Mouse (Mus musculus) liver, embryonic 15.5 days (tissue): ENCODE data around the gene Sephs1. TPM values are rescaled to one million over a fixed set of nuclear protein-coding genes. Genes with fewer than 3 reads are reported as not detected.

Experiments
- ATAC-seq: fragments of 200-750 bp; cut with Nextera tagmentation; 2 replicates; pipeline ENCODE4 v1.8.0; 2017; ENCODE audit warnings: moderate number of reproducible peaks, mild to moderate bottlenecking, moderate library complexity; ENCODE audit not compliant: insufficient read depth
- H3K27ac ChIP-seq: fragments of 300-500 bp; sonication (generic); replicated peaks from 2 replicates; pipeline ENCODE4 v1.5.1; 2015; ENCODE audit warnings: mild to moderate bottlenecking, inconsistent platforms
- H3K27me3 ChIP-seq: fragments of 300-500 bp; sonication (generic); 2 replicates; pipeline ENCODE4 v1.6.1; 2015; ENCODE audit warnings: mild to moderate bottlenecking, inconsistent platforms
- H3K36me3 ChIP-seq: fragments of 300-500 bp; sonication (generic); replicated peaks from 2 replicates; pipeline ENCODE4 v1.6.1; 2015; ENCODE audit warnings: moderate library complexity, mild to moderate bottlenecking, inconsistent platforms
- H3K4me1 ChIP-seq: fragments of 300-500 bp; sonication (generic); replicated peaks from 2 replicates; pipeline ENCODE4 v1.6.1; 2015; ENCODE audit warnings: inconsistent platforms
- H3K4me2 ChIP-seq: fragments of 300-500 bp; sonication (generic); 2 replicates; pipeline ENCODE4 v1.6.1; 2015; ENCODE audit warnings: moderate library complexity, mild to moderate bottlenecking, inconsistent platforms
- H3K4me3 ChIP-seq: fragments of 300-500 bp; sonication (generic); replicated peaks from 2 replicates; pipeline ENCODE4 v1.5.1; 2015; ENCODE audit warnings: mild to moderate bottlenecking, inconsistent platforms
- H3K9ac ChIP-seq: fragments of 300-500 bp; sonication (generic); 2 replicates; pipeline ENCODE4 v1.6.1; 2015; ENCODE audit warnings: moderate library complexity, mild to moderate bottlenecking, inconsistent platforms
- H3K9me3 ChIP-seq: fragments of 300-500 bp; sonication (generic); replicated peaks from 2 replicates; pipeline ENCODE4 v1.6.1; 2016; ENCODE audit warnings: inconsistent platforms
- WGBS: fragments of 180-500 bp; shearing (Covaris S2); methylation state at CpG from one replicate; pipeline ENCODE4 v1.1.7; 2015; ENCODE audit warnings: mixed read lengths; ENCODE audit not compliant: insufficient replicate concordance; 5-methylcytosine and 5-hydroxymethylcytosine counted together
- polyA plus RNA-seq: library from polyadenylated mRNA; unstranded; fragments of >200 nt; fragmentation: Nextera tagmentation; extraction: Ambion mirVana; gene quantifications from 2 replicates; pipeline ENCODE4 v1.2.1, GENCODE M21; 2015

Sephs1 gene
- polyA plus RNA-seq, 1 experiment from 2014 or later, result 25.9 TPM

DNA sequence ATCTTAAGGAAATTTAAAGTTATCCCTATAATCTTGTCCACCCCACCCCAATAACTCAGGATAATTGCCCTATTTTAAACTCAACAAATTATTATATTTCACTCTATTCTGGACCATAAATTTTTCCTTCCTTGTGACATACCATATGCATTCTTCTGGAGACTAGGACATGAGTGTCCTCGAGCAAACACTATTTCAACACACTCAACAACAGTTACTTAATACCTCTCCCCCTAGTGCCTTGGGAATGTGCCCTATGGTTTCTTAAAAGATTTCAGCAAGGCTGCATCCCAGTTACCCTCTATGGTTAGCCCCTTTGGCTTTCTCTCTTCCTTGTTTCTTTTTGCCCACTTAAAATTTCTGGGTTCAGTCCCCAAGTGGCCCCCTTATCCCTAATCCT lies 6.3 kb upstream of the Sephs1 start:
- no peaks in the 10 kb centered on the region for H3K4me1 ChIP-seq
- no peaks in the 10 kb centered on the region for H3K36me3 ChIP-seq
- no peak overlapping the region for H3K27ac ChIP-seq
- WGBS, result 26% methylated on average over 1 of the region's 1 CpGs
- ATAC-seq, result no peak
- no peak overlapping the region for H3K4me3 ChIP-seq
- H3K27me3 ChIP-seq, result peaks cover 27% of the 10 kb centered on the region; the same call in 1 of the 2 replicates
- no peaks in the 10 kb centered on the region for H3K9me3 ChIP-seq
- H3K9ac ChIP-seq, result no peak overlapping the region
- H3K4me2 ChIP-seq, result no peak overlapping the region

- no peak for ATAC-seq
- Histone ChIP-seq H3K27me3 (peaks cover 31% of the 10 kb centered on the region; the same call in 1 of the 2 replicates), H3K27ac (no peak overlapping the region), H3K9me3 (no peaks in the 10 kb centered on the region), H3K4me3 (no peak overlapping the region), H3K4me1 (peaks cover 9% of the 10 kb centered on the region), H3K36me3 (no peaks in the 10 kb centered on the region), H3K9ac (no peak overlapping the region), H3K4me2 (no peak overlapping the region)
- WGBS, result 40% methylated on average over 3 of the region's 3 CpGs
These were observed 5.2 kb upstream of the Sephs1 start for GRCm38 (mm10) chr2:4876131-4876530.

DNA sequence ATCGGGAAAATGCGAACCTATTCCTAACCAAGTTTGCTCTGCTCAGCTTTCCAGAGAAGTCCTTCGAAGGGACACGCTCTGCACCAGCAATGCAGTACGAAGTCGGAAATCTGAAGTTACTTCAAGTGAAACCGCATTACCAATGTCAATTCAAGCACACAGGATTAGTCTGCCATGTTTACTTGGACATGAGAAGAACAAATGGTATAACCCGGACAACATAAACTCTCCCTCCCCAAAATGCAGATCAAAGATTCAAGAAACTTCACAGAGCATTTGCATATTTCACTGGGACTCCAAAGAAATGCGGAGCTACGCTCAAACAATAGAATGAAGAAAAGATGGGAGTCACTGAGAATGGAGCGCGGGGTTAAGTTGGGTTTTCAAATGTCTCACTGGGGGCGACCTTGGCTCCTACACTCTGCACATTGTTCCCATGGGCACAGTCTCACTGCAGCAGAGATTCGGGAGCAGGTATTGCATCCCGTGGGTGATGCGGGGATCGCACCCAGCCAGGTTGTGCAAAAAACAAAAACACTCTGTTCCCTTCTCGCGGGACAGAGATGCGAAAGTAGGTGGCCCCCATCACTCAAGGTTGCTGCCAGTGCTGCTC lies 521 bp upstream of the Sephs1 start:
- peaks cover 24% of the 10 kb centered on the region; the same call in 1 of the 2 replicates for H3K27me3 ChIP-seq
- no peak for ATAC-seq
- WGBS, result 7% methylated on average over 20 of the region's 20 CpGs
- H3K4me3 ChIP-seq, result peak overlapping the region; percentile 97
- H3K4me2 ChIP-seq, result peak overlapping the region; percentile 92
- peak overlapping the region; percentile 94; the same call in 1 of the 2 replicates for H3K27ac ChIP-seq
- H3K9ac ChIP-seq, result peak overlapping the region; percentile 97
- H3K9me3 ChIP-seq, result no peaks in the 10 kb centered on the region
- H3K4me1 ChIP-seq, result peaks cover 29% of the 10 kb centered on the region
- H3K36me3 ChIP-seq, result peaks cover 17% of the 10 kb centered on the region

DNA sequence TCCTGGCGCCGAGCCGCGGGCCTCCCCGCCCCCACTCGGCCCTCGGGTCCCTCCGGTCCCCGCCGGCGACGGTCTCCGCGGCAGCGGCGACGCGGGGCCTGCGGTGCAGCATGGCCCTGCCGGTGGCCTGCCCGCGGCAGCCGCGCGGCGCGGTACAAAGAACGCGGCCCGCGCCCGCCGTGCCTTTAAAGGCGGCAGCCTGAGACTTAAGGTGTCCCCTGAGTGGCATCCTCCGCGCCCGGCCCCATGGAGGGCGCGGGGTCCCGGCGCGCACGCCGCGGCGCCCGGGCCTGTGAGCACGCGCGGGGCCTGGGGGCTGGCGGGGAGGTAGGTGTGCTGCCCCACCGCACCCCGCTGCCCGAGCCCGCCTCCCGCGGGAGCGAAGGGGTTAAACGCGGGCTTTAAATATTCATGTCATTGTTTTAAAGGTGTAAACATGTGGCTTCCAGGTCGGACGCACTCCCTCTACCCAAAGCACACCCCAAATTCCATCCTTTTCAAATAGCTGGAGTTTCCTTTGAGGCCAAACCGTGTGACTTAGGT lies 956 bp downstream of the Sephs1 start:
- H3K9ac ChIP-seq, result peak overlapping the region; percentile 97
- H3K4me3 ChIP-seq, result peak overlapping the region; percentile 97
- peak overlapping the region; percentile 92 for H3K4me2 ChIP-seq
- WGBS, result under 1% methylated on average over 63 of the region's 63 CpGs
- peaks cover 29% of the 10 kb centered on the region for H3K4me1 ChIP-seq
- H3K27me3 ChIP-seq, result peaks cover 20% of the 10 kb centered on the region; the same call in 1 of the 2 replicates
- peaks cover 32% of the 10 kb centered on the region for H3K36me3 ChIP-seq
- no peaks in the 10 kb centered on the region for H3K9me3 ChIP-seq
- H3K27ac ChIP-seq, result peak overlapping the region; percentile 94
- ATAC-seq, result peak; percentile 55

GRCm38 (mm10) chr2:4883009-4883704 lies 1.8 kb downstream of the Sephs1 start:
- ATAC-seq, result no peak
- Histone ChIP-seq H3K4me1 (peaks cover 29% of the 10 kb centered on the region), H3K4me2 (peak overlapping the region; percentile 92), H3K27ac (peak overlapping the region; percentile 94), H3K4me3 (peak overlapping the region; percentile 97), H3K9me3 (no peaks in the 10 kb centered on the region), H3K9ac (peak overlapping the region; percentile 97), H3K27me3 (peaks cover 15% of the 10 kb centered on the region; the same call in 1 of the 2 replicates), H3K36me3 (peaks cover 40% of the 10 kb centered on the region)
- 2% methylated on average over 18 of the region's 18 CpGs for WGBS

DNA sequence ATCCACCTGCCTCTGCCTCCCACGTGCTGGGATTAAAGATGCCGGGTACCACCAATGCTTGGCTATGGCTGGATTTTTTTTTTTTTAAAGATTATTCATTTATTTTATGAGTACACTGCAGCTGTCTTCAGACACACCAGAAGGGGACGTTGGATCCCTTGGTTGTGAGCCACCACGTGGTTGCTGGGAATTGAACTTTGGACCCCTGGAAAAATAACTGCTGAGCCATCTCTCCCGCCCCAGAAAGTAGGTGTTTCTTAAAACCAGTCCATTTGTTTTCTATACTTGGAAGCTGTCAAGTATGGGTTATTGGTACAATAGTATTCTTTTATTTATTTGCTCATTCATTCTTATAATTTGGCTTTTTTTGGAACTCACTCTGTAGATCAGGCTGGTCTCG lies 5.5 kb downstream of the Sephs1 start:
- no peaks in the 10 kb centered on the region for H3K9me3 ChIP-seq
- H3K4me2 ChIP-seq, result no peak overlapping the region
- no peak for ATAC-seq
- no peak overlapping the region for H3K9ac ChIP-seq
- H3K27me3 ChIP-seq, result no peaks in the 10 kb centered on the region
- peaks cover 75% of the 10 kb centered on the region for H3K36me3 ChIP-seq
- no peak overlapping the region for H3K4me3 ChIP-seq
- no peak overlapping the region for H3K27ac ChIP-seq
- 77% methylated on average over 6 of the region's 6 CpGs for WGBS
- peaks cover 20% of the 10 kb centered on the region for H3K4me1 ChIP-seq

DNA sequence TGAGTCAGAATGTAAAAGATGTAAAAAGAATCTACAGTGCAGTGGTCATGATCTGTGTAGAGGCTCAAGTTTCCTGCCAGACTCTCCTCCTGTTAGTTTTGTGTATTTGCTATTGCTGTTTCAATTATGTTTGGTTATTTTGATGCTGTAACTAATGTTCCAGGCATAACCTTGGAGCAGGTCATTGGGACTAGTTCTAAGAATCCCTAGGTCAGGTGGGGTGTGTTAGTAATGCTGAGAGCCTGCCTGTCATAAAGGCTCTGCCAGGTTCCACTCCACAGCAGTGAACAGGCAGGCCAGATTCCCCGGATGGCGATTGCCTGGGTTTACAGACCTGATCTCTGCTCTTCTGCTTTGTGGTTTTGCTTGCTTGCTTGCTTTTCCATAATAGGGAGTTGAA lies 14.2 kb downstream of the Sephs1 start:
- Histone ChIP-seq H3K27ac (no peak overlapping the region), H3K4me3 (no peak overlapping the region), H3K9ac (no peak overlapping the region), H3K4me1 (no peaks in the 10 kb centered on the region), H3K36me3 (peaks cover 91% of the 10 kb centered on the region), H3K9me3 (no peaks in the 10 kb centered on the region), H3K27me3 (no peaks in the 10 kb centered on the region), H3K4me2 (no peak overlapping the region)
- no peak for ATAC-seq
- 71% methylated on average over 2 of the region's 2 CpGs for WGBS

GRCm38 (mm10) chr2:4896970-4897369 lies 15.6 kb downstream of the Sephs1 start:
- no peak for ATAC-seq
- H3K9me3 ChIP-seq, result no peaks in the 10 kb centered on the region
- H3K36me3 ChIP-seq, result peaks cover 92% of the 10 kb centered on the region
- H3K27me3 ChIP-seq, result no peaks in the 10 kb centered on the region
- H3K4me1 ChIP-seq, result no peaks in the 10 kb centered on the region
- no peak overlapping the region for H3K9ac ChIP-seq
- no peak overlapping the region for H3K4me3 ChIP-seq
- H3K4me2 ChIP-seq, result no peak overlapping the region
- H3K27ac ChIP-seq, result no peak overlapping the region
- 88% methylated on average over 4 of the region's 4 CpGs for WGBS

GRCm38 (mm10) chr2:4900624-4901023 lies 19.3 kb downstream of the Sephs1 start:
- Histone ChIP-seq H3K27me3 (no peaks in the 10 kb centered on the region), H3K4me3 (no peak overlapping the region), H3K4me2 (no peak overlapping the region), H3K9me3 (no peaks in the 10 kb centered on the region), H3K4me1 (no peaks in the 10 kb centered on the region; the same call in 1 of the 2 replicates), H3K27ac (no peak overlapping the region), H3K9ac (no peak overlapping the region), H3K36me3 (peaks cover 80% of the 10 kb centered on the region)
- ATAC-seq, result no peak
- WGBS, result 85% methylated on average over 6 of the region's 6 CpGs

GRCm38 (mm10) chr2:4902346-4902745 lies 21.0 kb downstream of the Sephs1 start:
- peaks cover 80% of the 10 kb centered on the region for H3K36me3 ChIP-seq
- H3K27ac ChIP-seq, result no peak overlapping the region
- no peak for ATAC-seq

DNA sequence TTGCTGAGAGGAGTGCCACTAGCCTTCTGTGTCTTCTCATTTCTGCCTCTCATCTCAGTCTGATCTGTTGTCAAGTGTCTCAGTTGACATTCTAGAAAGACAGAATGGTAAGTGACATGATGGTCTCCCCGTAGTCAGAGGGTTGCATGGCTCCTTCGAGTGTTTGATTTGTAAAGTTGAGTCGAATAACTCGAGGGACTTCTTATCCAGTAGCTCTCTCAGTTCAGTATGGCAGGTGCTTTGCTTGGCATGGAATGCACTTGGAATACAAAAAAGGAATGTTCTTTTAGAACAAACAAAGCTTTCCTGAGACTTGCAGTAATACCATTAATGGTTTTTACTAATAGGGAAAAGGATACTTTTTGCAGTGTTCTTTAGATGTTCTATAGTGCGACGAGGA lies 25.8 kb downstream of the Sephs1 start:
- no peaks in the 10 kb centered on the region for H3K27me3 ChIP-seq
- H3K9me3 ChIP-seq, result no peaks in the 10 kb centered on the region
- H3K9ac ChIP-seq, result no peak overlapping the region
- H3K4me3 ChIP-seq, result no peak overlapping the region
- H3K4me1 ChIP-seq, result peaks cover 8% of the 10 kb centered on the region
- H3K36me3 ChIP-seq, result peaks cover 47% of the 10 kb centered on the region
- H3K4me2 ChIP-seq, result no peak overlapping the region
- H3K27ac ChIP-seq, result no peak overlapping the region
- 87% methylated on average over 6 of the region's 6 CpGs for WGBS
- ATAC-seq, result no peak

More at GRCm38 (mm10) chr2:4902346-4902745, 21.0 kb downstream of the Sephs1 start:
- peaks cover 4% of the 10 kb centered on the region for H3K4me1 ChIP-seq
- H3K4me2 ChIP-seq, result no peak overlapping the region
- no peaks in the 10 kb centered on the region for H3K27me3 ChIP-seq
- 82% methylated on average over 5 of the region's 5 CpGs for WGBS
- no peak overlapping the region for H3K9ac ChIP-seq
- H3K4me3 ChIP-seq, result no peak overlapping the region
- H3K9me3 ChIP-seq, result no peaks in the 10 kb centered on the region
